ENCODE assay signal across 1 mouse cellular context in the genomic region with DNA sequence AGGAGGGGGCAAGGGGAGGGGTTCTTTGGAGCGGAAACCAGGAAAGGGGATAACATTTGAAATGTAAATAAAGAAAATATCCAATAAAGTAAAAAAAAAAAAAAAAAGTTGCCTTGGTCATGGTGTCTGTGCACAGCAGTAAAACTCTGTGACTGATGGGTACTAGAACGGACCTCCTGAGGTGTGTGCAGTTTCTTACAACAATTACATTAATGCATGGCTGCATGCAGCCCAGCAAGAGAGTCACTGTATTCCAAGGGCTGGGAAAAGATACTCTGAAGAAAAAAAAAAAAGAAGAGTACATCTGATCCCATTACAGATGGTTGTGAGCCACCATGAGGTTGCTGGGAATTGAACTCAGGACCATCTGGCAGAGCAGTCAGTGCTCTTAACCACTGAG. TPM values are rescaled to one million over a fixed set of nuclear protein-coding genes. Genes with fewer than 3 reads are reported as not detected.
"Had no signal": no experiment of that assay in that cellular context is flagged by ENCODE, and none has a peak within 500 bp of the region (broad histone marks: within the 10 kb centered on the region; RNA-seq: fewer than 3 reads in every experiment).

No protein-coding gene starts in this region.

RNA-seq across cellular contexts. Expression of gene Xntrpc, which starts 44.6 kb away (rescaled TPM):
- polyA plus RNA-seq: erythroblast, embryonic 14.5 days had no signal
